Mouse (Mus musculus) ovary, postnatal 14 days (tissue): ENCODE data around the gene Etfa.

Source experiments
- DNase-seq: peaks from one replicate; pipeline ENCODE4 v3.0.0; 2022; ENCODE audit warnings: low spot score

The Etfa gene

GRCm38 (mm10) chr9:55512027-55512543, at the start of gene Etfa:
Gene Etfa, minus strand, starts transcription at chr9:55512243.
- peak; percentile 91 for DNase-seq

GRCm38 (mm10) chr9:55560960-55561359, 48.9 kb upstream of the Etfa start:
- DNase-seq: no peak

GRCm38 (mm10) chr9:55554986-55555385, 42.9 kb upstream of the Etfa start:
- DNase-seq: no peak

- DNase-seq: no peak
These were observed 37.4 kb upstream of the Etfa start for GRCm38 (mm10) chr9:55549302-55549890.

GRCm38 (mm10) chr9:55548871-55549270, 36.8 kb upstream of the Etfa start:
- no peak for DNase-seq

- no peak for DNase-seq
These were observed 34.4 kb upstream of the Etfa start for GRCm38 (mm10) chr9:55546176-55547010.

- DNase-seq: no peak
These were observed 33.6 kb upstream of the Etfa start for GRCm38 (mm10) chr9:55545556-55546175.

- DNase-seq: no peak
These were observed 33.0 kb upstream of the Etfa start for GRCm38 (mm10) chr9:55544861-55545555.

GRCm38 (mm10) chr9:55543703-55544401, 31.8 kb upstream of the Etfa start:
- DNase-seq: no peak

GRCm38 (mm10) chr9:55543336-55543702, 31.3 kb upstream of the Etfa start:
- no peak for DNase-seq

- DNase-seq: no peak
These were observed 30.6 kb upstream of the Etfa start for GRCm38 (mm10) chr9:55542366-55543325.

GRCm38 (mm10) chr9:55541681-55542365, 29.8 kb upstream of the Etfa start:
- no peak for DNase-seq

- DNase-seq: no peak
These were observed 28.8 kb upstream of the Etfa start for GRCm38 (mm10) chr9:55540888-55541287.

- DNase-seq: no peak
These were observed 28.3 kb upstream of the Etfa start for GRCm38 (mm10) chr9:55540391-55540770.

GRCm38 (mm10) chr9:55539661-55540390, 27.8 kb upstream of the Etfa start:
- DNase-seq: no peak

- no peak for DNase-seq
These were observed 27.0 kb upstream of the Etfa start for GRCm38 (mm10) chr9:55539006-55539405.

GRCm38 (mm10) chr9:55538377-55538776, 26.3 kb upstream of the Etfa start, which contains the start of gene Isl2:
Gene Isl2, plus strand, starts transcription at chr9:55538672.
- no peak for DNase-seq

GRCm38 (mm10) chr9:55535907-55536306, 23.9 kb upstream of the Etfa start:
- peak; percentile 63 for DNase-seq

- DNase-seq: no peak
These were observed 13.7 kb upstream of the Etfa start for GRCm38 (mm10) chr9:55525716-55526115.
